Mouse (Mus musculus): ENCODE data around the gene Alpk1. TPM values are rescaled to one million over a fixed set of nuclear protein-coding genes. Genes with fewer than 3 reads are reported as not detected.

Alpk1 gene
- polyA plus RNA-seq, 1 experiment from 2014 or later: 1.2 TPM

DNA sequence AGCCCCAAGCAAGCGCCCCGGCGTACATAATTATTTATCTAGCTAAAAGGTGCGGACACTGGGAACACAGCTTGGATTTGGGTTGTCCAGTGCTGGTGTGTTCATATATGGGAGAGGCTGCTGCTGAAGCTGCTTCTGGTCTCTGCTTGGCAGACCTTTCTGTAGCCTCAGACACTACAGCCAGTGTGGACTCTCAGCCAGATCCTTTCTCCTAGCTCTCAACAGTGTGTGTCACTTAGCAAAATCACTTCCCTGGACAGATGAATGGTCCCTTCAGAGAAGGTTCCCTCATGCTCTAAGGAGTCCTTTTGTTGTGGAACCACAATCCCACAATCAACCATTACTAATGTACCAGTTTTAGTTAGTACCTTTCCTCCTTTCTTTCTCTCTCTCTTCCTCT, 21.5 kb downstream of the Alpk1 start:
- peak; percentile 32 for DNase-seq (ENCODE audit: low spot score)

GRCm38 (mm10) chr3:127757886-127758301, 22.4 kb downstream of the Alpk1 start:
- Histone ChIP-seq H3K4me3 (ENCODE audit: low read depth, low read length) (no peak overlapping the region), H3K36me3 (ENCODE audit: control insufficient read depth, insufficient read depth, low read length) (no peaks in the 10 kb centered on the region), H3K27me3 (ENCODE audit: control insufficient read depth, insufficient read depth, low read length) (peaks cover 14% of the 10 kb centered on the region; the same call in 1 of the 2 replicates), H3K9ac (ENCODE audit: low read depth, low read length) (no peak overlapping the region), H3K27ac (ENCODE audit: low read depth, low read length) (no peak overlapping the region), H3K9me3 (ENCODE audit: control insufficient read depth, low read length) (no peaks in the 10 kb centered on the region), H3K4me1 (replicated peaks; ENCODE audit: control insufficient read depth, insufficient read depth, low read length) (peaks cover 2% of the 10 kb centered on the region; the same call in 1 of the 2 replicates), H3K4me2 (replicated peaks; ENCODE audit: low read depth, low read length) (no peak overlapping the region)
- DNase-seq (ENCODE audit: low spot score): no peak
- no peak for ATAC-seq (ENCODE audit: low FRiP score)

More for the DNA sequence above, 21.5 kb downstream of the Alpk1 start:
- Histone ChIP-seq H3K9me3 (ENCODE audit: control insufficient read depth, low read length) (no peaks in the 10 kb centered on the region), H3K36me3 (ENCODE audit: control insufficient read depth, insufficient read depth, low read length) (no peaks in the 10 kb centered on the region), H3K4me2 (replicated peaks; ENCODE audit: low read depth, low read length) (no peak overlapping the region), H3K9ac (ENCODE audit: low read depth, low read length) (no peak overlapping the region), H3K27me3 (ENCODE audit: control insufficient read depth, insufficient read depth, low read length) (peaks cover 14% of the 10 kb centered on the region; the same call in 1 of the 2 replicates), H3K27ac (ENCODE audit: low read depth, low read length) (no peak overlapping the region), H3K4me3 (ENCODE audit: low read depth, low read length) (no peak overlapping the region), H3K4me1 (replicated peaks; ENCODE audit: control insufficient read depth, insufficient read depth, low read length) (peaks cover 2% of the 10 kb centered on the region; the same call in 1 of the 2 replicates)
- 52% methylated on average over 4 of the region's 4 CpGs for WGBS
- ATAC-seq (ENCODE audit: low FRiP score): peak; percentile 61; the same call in 1 of the 2 replicates

DNA sequence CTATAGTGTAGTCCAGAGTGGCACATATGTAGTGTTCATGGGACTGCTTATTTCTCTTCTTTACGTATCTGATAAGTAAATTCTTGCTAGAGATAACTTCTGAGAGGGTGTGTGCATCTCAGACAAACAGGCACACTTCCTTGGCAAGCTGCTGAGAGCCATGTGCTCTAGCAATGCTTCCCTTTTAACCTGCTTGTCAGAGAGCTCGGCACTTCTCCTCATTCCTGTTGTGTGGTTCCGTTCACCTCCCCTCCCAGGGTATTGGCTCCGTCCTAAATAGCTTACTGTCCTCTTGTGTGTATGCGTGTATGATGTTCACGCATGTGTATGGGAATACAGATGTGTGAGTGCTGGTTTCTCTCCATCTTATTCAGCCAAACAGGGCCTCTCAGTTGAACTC, 23.9 kb downstream of the Alpk1 start:
- H3K27me3 ChIP-seq (ENCODE audit: control insufficient read depth, insufficient read depth, low read length): peaks cover 17% of the 10 kb centered on the region; the same call in 1 of the 2 replicates
- no peak overlapping the region for H3K4me2 ChIP-seq (replicated peaks; ENCODE audit: low read depth, low read length)
- H3K9ac ChIP-seq (ENCODE audit: low read depth, low read length): no peak overlapping the region
- H3K9me3 ChIP-seq (ENCODE audit: control insufficient read depth, low read length): no peaks in the 10 kb centered on the region
- no peaks in the 10 kb centered on the region for H3K36me3 ChIP-seq (ENCODE audit: control insufficient read depth, insufficient read depth, low read length)
- DNase-seq (ENCODE audit: low spot score): no peak
- WGBS: 85% methylated on average over 6 of the region's 6 CpGs
- no peak overlapping the region for H3K4me3 ChIP-seq (ENCODE audit: low read depth, low read length)
- no peak for ATAC-seq (ENCODE audit: low FRiP score)
- peaks cover 2% of the 10 kb centered on the region; the same call in 1 of the 2 replicates for H3K4me1 ChIP-seq (replicated peaks; ENCODE audit: control insufficient read depth, insufficient read depth, low read length)
- H3K27ac ChIP-seq (ENCODE audit: low read depth, low read length): no peak overlapping the region

DNA sequence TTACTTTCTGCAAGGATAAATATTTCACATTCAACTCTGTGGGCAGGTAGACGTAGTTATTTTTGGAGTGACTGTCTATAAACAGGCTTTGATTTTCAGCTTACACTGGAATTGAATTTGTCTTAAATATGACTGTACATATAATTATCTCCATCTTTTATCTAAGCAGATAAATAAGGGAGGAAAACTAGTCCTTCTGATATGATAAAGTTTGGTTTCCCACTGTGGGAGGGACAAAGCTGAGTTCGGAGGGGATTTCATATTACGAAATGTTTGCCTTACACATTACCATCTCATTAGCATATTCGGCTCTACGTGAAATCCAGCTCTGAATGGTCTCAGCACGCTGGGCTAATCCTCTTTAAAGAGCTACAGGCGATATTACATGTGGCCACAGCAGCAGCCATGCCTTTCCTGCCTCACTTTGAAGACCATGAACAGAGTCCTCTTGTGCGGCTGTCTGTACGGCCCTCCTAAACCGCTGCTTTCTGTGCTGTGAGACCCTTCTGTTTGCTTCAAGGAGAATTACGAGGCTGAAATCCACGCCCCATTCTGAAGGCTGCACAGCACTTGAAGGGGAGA, 30.3 kb downstream of the Alpk1 start:
- 9% methylated on average over 12 of the region's 12 CpGs for WGBS
- Histone ChIP-seq H3K27ac (ENCODE audit: low read depth, low read length) (peak overlapping the region; percentile 37; the same call in 1 of the 2 replicates), H3K4me2 (replicated peaks; ENCODE audit: low read depth, low read length) (peak overlapping the region; percentile 6), H3K27me3 (ENCODE audit: control insufficient read depth, insufficient read depth, low read length) (peaks cover 15% of the 10 kb centered on the region; the same call in 1 of the 2 replicates), H3K4me3 (ENCODE audit: low read depth, low read length) (no peak overlapping the region), H3K4me1 (replicated peaks; ENCODE audit: control insufficient read depth, insufficient read depth, low read length) (peaks cover 12% of the 10 kb centered on the region), H3K9ac (ENCODE audit: low read depth, low read length) (no peak overlapping the region), H3K36me3 (ENCODE audit: control insufficient read depth, insufficient read depth, low read length) (no peaks in the 10 kb centered on the region), H3K9me3 (ENCODE audit: control insufficient read depth, low read length) (no peaks in the 10 kb centered on the region)
- DNase-seq (ENCODE audit: low spot score): peak; percentile 65
- peak; percentile 58 for ATAC-seq (ENCODE audit: low FRiP score)

GRCm38 (mm10) chr3:127749266-127749665, 31.1 kb downstream of the Alpk1 start:
- H3K4me2 ChIP-seq (replicated peaks; ENCODE audit: low read depth, low read length): peak overlapping the region; percentile 17
- peaks cover 9% of the 10 kb centered on the region; the same call in 1 of the 2 replicates for H3K27me3 ChIP-seq (ENCODE audit: control insufficient read depth, insufficient read depth, low read length)
- no peaks in the 10 kb centered on the region for H3K9me3 ChIP-seq (ENCODE audit: control insufficient read depth, low read length)
- ATAC-seq (ENCODE audit: low FRiP score) (peak; percentile 78), DNase-seq (ENCODE audit: low spot score) (peak; percentile 70)
- 10% methylated on average over 9 of the region's 9 CpGs for WGBS
- H3K4me3 ChIP-seq (ENCODE audit: low read depth, low read length): peak overlapping the region; percentile 4; the same call in 1 of the 2 replicates
- no peak overlapping the region for H3K9ac ChIP-seq (ENCODE audit: low read depth, low read length)
- H3K27ac ChIP-seq (ENCODE audit: low read depth, low read length): peak overlapping the region; percentile 37
- H3K4me1 ChIP-seq (replicated peaks; ENCODE audit: control insufficient read depth, insufficient read depth, low read length): peaks cover 12% of the 10 kb centered on the region
- no peaks in the 10 kb centered on the region for H3K36me3 ChIP-seq (ENCODE audit: control insufficient read depth, insufficient read depth, low read length)

DNA sequence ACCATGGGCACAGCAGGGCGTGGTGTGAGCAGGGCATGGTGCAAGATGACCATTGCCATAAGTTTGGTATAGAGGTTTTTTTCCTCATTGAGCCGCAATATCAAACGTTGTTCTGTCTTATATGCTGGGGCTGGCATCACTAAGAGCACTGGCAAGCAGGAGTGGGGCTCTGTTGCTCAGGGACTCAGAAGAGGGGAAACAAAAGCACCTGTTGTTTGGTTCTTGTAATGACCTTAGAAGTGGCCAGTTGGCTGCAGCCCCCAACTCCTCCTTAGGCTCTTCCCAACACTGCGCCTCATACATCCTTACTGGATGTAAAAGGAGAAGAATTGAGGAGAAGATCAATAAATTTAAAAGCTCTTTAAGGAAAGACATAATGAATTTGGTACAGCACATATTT, 31.7 kb downstream of the Alpk1 start:
- ATAC-seq (ENCODE audit: low FRiP score): no peak; the same call in 1 of the 2 replicates
- H3K9ac ChIP-seq (ENCODE audit: low read depth, low read length): no peak overlapping the region
- H3K4me3 ChIP-seq (ENCODE audit: low read depth, low read length): no peak overlapping the region
- H3K4me2 ChIP-seq (replicated peaks; ENCODE audit: low read depth, low read length): peak overlapping the region; percentile 17
- peaks cover 6% of the 10 kb centered on the region; the same call in 1 of the 2 replicates for H3K27me3 ChIP-seq (ENCODE audit: control insufficient read depth, insufficient read depth, low read length)
- no peaks in the 10 kb centered on the region for H3K9me3 ChIP-seq (ENCODE audit: control insufficient read depth, low read length)
- peak overlapping the region; percentile 37; the same call in 1 of the 2 replicates for H3K27ac ChIP-seq (ENCODE audit: low read depth, low read length)
- DNase-seq (ENCODE audit: low spot score): peak; percentile 24
- H3K4me1 ChIP-seq (replicated peaks; ENCODE audit: control insufficient read depth, insufficient read depth, low read length): peaks cover 12% of the 10 kb centered on the region
- WGBS: 52% methylated on average over 4 of the region's 4 CpGs
- H3K36me3 ChIP-seq (ENCODE audit: control insufficient read depth, insufficient read depth, low read length): no peaks in the 10 kb centered on the region

GRCm38 (mm10) chr3:127745911-127746640, 34.3 kb downstream of the Alpk1 start:
- Histone ChIP-seq H3K9me3 (ENCODE audit: control insufficient read depth, low read length) (no peaks in the 10 kb centered on the region), H3K9ac (ENCODE audit: low read depth, low read length) (no peak overlapping the region), H3K4me3 (ENCODE audit: low read depth, low read length) (no peak overlapping the region), H3K27ac (ENCODE audit: low read depth, low read length) (no peak overlapping the region), H3K36me3 (ENCODE audit: control insufficient read depth, insufficient read depth, low read length) (no peaks in the 10 kb centered on the region), H3K27me3 (ENCODE audit: control insufficient read depth, insufficient read depth, low read length) (0 out of 2 replicates have a peak, but pooled peaks cover 3% of the 10 kb centered on the region), H3K4me2 (replicated peaks; ENCODE audit: low read depth, low read length) (no peak overlapping the region), H3K4me1 (replicated peaks; ENCODE audit: control insufficient read depth, insufficient read depth, low read length) (peaks cover 12% of the 10 kb centered on the region)
- DNase-seq (ENCODE audit: low spot score) (peak; percentile 41), ATAC-seq (ENCODE audit: low FRiP score) (peak; percentile 39)
- WGBS: 11% methylated on average over 16 of the region's 16 CpGs

DNA sequence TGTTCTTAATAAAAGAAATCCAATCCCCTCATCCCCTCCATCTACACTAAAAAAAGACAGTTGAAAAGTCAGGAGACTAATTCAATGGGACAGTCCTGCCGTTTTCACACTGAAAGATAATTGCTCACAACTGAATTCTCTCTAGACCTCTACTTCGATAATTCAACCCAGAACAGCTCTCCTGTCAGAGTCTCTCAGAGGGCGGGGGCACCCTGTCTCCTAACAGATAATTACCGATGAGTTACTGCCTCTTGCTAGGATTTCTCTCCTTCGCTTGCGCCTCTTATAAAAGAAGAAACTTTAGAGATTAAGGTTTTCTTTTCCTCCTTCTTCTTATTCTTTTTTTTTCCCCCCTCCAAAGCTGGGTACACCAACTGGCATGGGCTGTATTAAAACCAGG, 34.8 kb downstream of the Alpk1 start:
- Histone ChIP-seq H3K4me1 (replicated peaks; ENCODE audit: control insufficient read depth, insufficient read depth, low read length) (peaks cover 8% of the 10 kb centered on the region), H3K27me3 (ENCODE audit: control insufficient read depth, insufficient read depth, low read length) (0 out of 2 replicates have a peak, but pooled peaks cover 3% of the 10 kb centered on the region), H3K4me2 (replicated peaks; ENCODE audit: low read depth, low read length) (no peak overlapping the region), H3K27ac (ENCODE audit: low read depth, low read length) (no peak overlapping the region), H3K36me3 (ENCODE audit: control insufficient read depth, insufficient read depth, low read length) (no peaks in the 10 kb centered on the region), H3K9me3 (ENCODE audit: control insufficient read depth, low read length) (no peaks in the 10 kb centered on the region), H3K9ac (ENCODE audit: low read depth, low read length) (no peak overlapping the region), H3K4me3 (ENCODE audit: low read depth, low read length) (no peak overlapping the region)
- ATAC-seq (ENCODE audit: low FRiP score): no peak
- 24% methylated on average over 6 of the region's 6 CpGs for WGBS
- DNase-seq (ENCODE audit: low spot score): peak; percentile 35
